In genomic region chr3:127257279-127257925, GRCm38 (mm10) we compare ENCODE assay signal across 9 mouse cellular contexts.
A peak's percentile ranks its signal among the peaks of the same experiment; 100 is the strongest.
DNase-seq lines count a peak whose midpoint lies in the region; ATAC-seq and TF ChIP-seq lines count a peak whose summit lies in the region.
"Had no signal": no experiment of that assay in that cellular context is flagged by ENCODE, and none has a peak within 500 bp of the region (broad histone marks: within the 10 kb centered on the region; RNA-seq: fewer than 3 reads in every experiment).

No protein-coding gene starts in this region.

- H3K9ac ChIP-seq in embryonic facial prominence, embryonic 13.5 days, result peak overlapping the region; percentile 72
- H3K9ac ChIP-seq in heart, embryonic 11.5 days (ENCODE audit: low read depth, low read length), result peak overlapping the region; percentile 71
- H3K9ac ChIP-seq in kidney, embryonic 14.5 days (ENCODE audit: low read depth, low read length), result 0 out of 2 replicates have a peak overlapping the region, but pooled peaks have one; percentile 32
- peak overlapping the region; percentile 58 for H3K9ac ChIP-seq in limb, embryonic 14.5 days (ENCODE audit: low read depth, low read length, severe bottlenecking)

- H3K27ac ChIP-seq in embryonic facial prominence, embryonic 13.5 days, result peak overlapping the region; percentile 90
- peak overlapping the region; percentile 47 for H3K27ac ChIP-seq in heart, embryonic 11.5 days (ENCODE audit: low read depth, low read length)
- peak overlapping the region; percentile 6; the same call in 1 of the 2 replicates for H3K27ac ChIP-seq in kidney, embryonic 14.5 days (ENCODE audit: low read depth, low read length)
- H3K27ac ChIP-seq in limb, embryonic 14.5 days (replicated peaks; ENCODE audit: low read depth, low read length), result peak overlapping the region; percentile 73

- H3K4me1 ChIP-seq in embryonic facial prominence, embryonic 13.5 days, result peaks cover 5% of the 10 kb centered on the region; the same call in 1 of the 2 replicates
- H3K4me1 ChIP-seq in heart, embryonic 11.5 days (ENCODE audit: control insufficient read depth, insufficient read depth, low read length), result 0 out of 2 replicates have a peak, but pooled peaks cover 2% of the 10 kb centered on the region
- 0 out of 2 replicates have a peak, but pooled peaks cover 3% of the 10 kb centered on the region for H3K4me1 ChIP-seq in kidney, embryonic 14.5 days (ENCODE audit: control insufficient read depth, insufficient read depth, low read length)
- H3K4me1 ChIP-seq in limb, embryonic 14.5 days (ENCODE audit: control insufficient read depth, insufficient read depth, low read length), result peaks cover 2% of the 10 kb centered on the region; the same call in 1 of the 2 replicates

- peak overlapping the region; percentile 52 for H3K4me3 ChIP-seq in embryonic facial prominence, embryonic 13.5 days
- H3K4me3 ChIP-seq in heart, embryonic 11.5 days (ENCODE audit: low read depth, low read length), result peak overlapping the region; percentile 54
- H3K4me3 ChIP-seq in kidney, embryonic 14.5 days (ENCODE audit: low read length), result peak overlapping the region; percentile 39
- peak overlapping the region; percentile 44 for H3K4me3 ChIP-seq in limb, embryonic 14.5 days (replicated peaks; ENCODE audit: low read length)
- peak overlapping the region; percentile 25 for H3K4me3 ChIP-seq in myocyte
- H3K4me3 ChIP-seq: erythroblast, embryonic 14.5 days had no signal

- no peak overlapping the region for H3ac ChIP-seq in myocyte (ENCODE audit: control insufficient read depth, insufficient read length)

- H3K4me2 ChIP-seq in embryonic facial prominence, embryonic 13.5 days, result peak overlapping the region; percentile 68
- H3K4me2 ChIP-seq in heart, embryonic 11.5 days, result peak overlapping the region; percentile 73
- peak overlapping the region; percentile 39 for H3K4me2 ChIP-seq in kidney, embryonic 14.5 days (replicated peaks; ENCODE audit: low read depth, low read length)
- peak overlapping the region; percentile 75 for H3K4me2 ChIP-seq in limb, embryonic 14.5 days (replicated peaks; ENCODE audit: low read depth, low read length, severe bottlenecking)
- H3K4me2 ChIP-seq in myocyte (ENCODE audit: low read depth), result peak overlapping the region; percentile 74

- H3K36me3 ChIP-seq in embryonic facial prominence, embryonic 13.5 days, result no peaks in the 10 kb centered on the region
- H3K36me3 ChIP-seq in heart, embryonic 11.5 days (ENCODE audit: control insufficient read depth, insufficient read depth, low read length), result no peaks in the 10 kb centered on the region
- no peaks in the 10 kb centered on the region for H3K36me3 ChIP-seq in kidney, embryonic 14.5 days (ENCODE audit: control insufficient read depth, insufficient read depth, low read length)
- no peaks in the 10 kb centered on the region for H3K36me3 ChIP-seq in limb, embryonic 14.5 days (ENCODE audit: control insufficient read depth, insufficient read depth, low read length)
- no peaks in the 10 kb centered on the region for H3K36me3 ChIP-seq in myocyte (ENCODE audit: control insufficient read depth, insufficient read depth)

- DNase-seq in adrenal gland, postnatal 36 days, result peak; percentile 33 to 44
- peak; percentile 91 for DNase-seq in limb, embryonic 14.5 days (ENCODE audit: low spot score)
- DNase-seq in urinary bladder, adult 18-20 months (ENCODE audit: low spot score in 2 of 2), result peak; percentile 29 to 62

- no peaks in the 10 kb centered on the region for H3K9me3 ChIP-seq in embryonic facial prominence, embryonic 13.5 days
- no peaks in the 10 kb centered on the region for H3K9me3 ChIP-seq in heart, embryonic 11.5 days (replicated peaks; ENCODE audit: control insufficient read depth, low read length)
- H3K9me3 ChIP-seq in kidney, embryonic 14.5 days (ENCODE audit: control insufficient read depth, low read length), result no peaks in the 10 kb centered on the region
- no peaks in the 10 kb centered on the region for H3K9me3 ChIP-seq in limb, embryonic 14.5 days (ENCODE audit: control insufficient read depth, low read length)

- TF ChIP-seq POLR2A in limb, embryonic 14.5 days (IDR thresholded peaks at IDR 0.05; ENCODE audit: borderline replicate concordance, extremely low read depth, insufficient read depth, insufficient read length), result no peak
- TF ChIP-seq POLR2A in myocyte (IDR thresholded peaks at IDR 0.05; ENCODE audit: insufficient read length, low read depth), result peak; percentile 23

- under 1% methylated on average over 13 of the region's 13 CpGs for WGBS in embryonic facial prominence, embryonic 13.5 days
- under 1% methylated on average over 13 of the region's 13 CpGs for WGBS in heart, embryonic 11.5 days (ENCODE audit: insufficient replicate concordance)
- WGBS in kidney, embryonic 14.5 days, result 1% methylated on average over 13 of the region's 13 CpGs
- WGBS in limb, embryonic 14.5 days, result 1% methylated on average over 13 of the region's 13 CpGs

- H3K27me3 ChIP-seq in embryonic facial prominence, embryonic 13.5 days, result no peaks in the 10 kb centered on the region
- no peaks in the 10 kb centered on the region for H3K27me3 ChIP-seq in heart, embryonic 11.5 days (ENCODE audit: control insufficient read depth, insufficient read depth, low read length)
- H3K27me3 ChIP-seq in kidney, embryonic 14.5 days (ENCODE audit: control insufficient read depth, insufficient read depth, low read length), result no peaks in the 10 kb centered on the region
- no peaks in the 10 kb centered on the region for H3K27me3 ChIP-seq in limb, embryonic 14.5 days (ENCODE audit: control insufficient read depth, insufficient read depth, low read length)
- no peaks in the 10 kb centered on the region for H3K27me3 ChIP-seq in myocyte (ENCODE audit: control insufficient read depth, insufficient read depth, insufficient read length)

- ATAC-seq in embryonic facial prominence, embryonic 13.5 days (ENCODE audit: insufficient number of reproducible peaks, insufficient read depth, low FRiP score, low TSS enrichment, low read depth), result peak; percentile 88
- ATAC-seq in heart, embryonic 11.5 days (replicated peaks; ENCODE audit: insufficient number of reproducible peaks, low FRiP score, low TSS enrichment), result peak; percentile 91
- ATAC-seq in kidney, embryonic 14.5 days (ENCODE audit: low FRiP score, low TSS enrichment), result peak; percentile 96
- peak; percentile 98 for ATAC-seq in limb, embryonic 14.5 days (ENCODE audit: low FRiP score, low read depth)
- no peak for ATAC-seq in inflammation-experienced regulatory T-cells, adult 6 months

- H3K79me2 ChIP-seq in myocyte (ENCODE audit: control insufficient read depth, insufficient read depth), result no peaks in the 10 kb centered on the region

TF ChIP-seq in myocyte, 11 proteins besides CTCF, POLR2A, EP300 and RAD21:
- TF ChIP-seq TCF12 (IDR thresholded peaks at IDR 0.05; ENCODE audit: insufficient read depth, poor library complexity, severe bottlenecking) (peak; percentile 91), USF1 (IDR thresholded peaks at IDR 0.05; ENCODE audit: low read depth) (no peak), TCF3 (IDR thresholded peaks at IDR 0.05; ENCODE audit: insufficient read length, low read depth) (peak; percentile 82), MAX (IDR thresholded peaks at IDR 0.05; ENCODE audit: low read depth) (no peak), SRF (IDR thresholded peaks at IDR 0.05; ENCODE audit: control insufficient read depth, insufficient read length, low read depth) (peak; percentile 30), MYOD1 (IDR thresholded peaks at IDR 0.05; ENCODE audit: control insufficient read depth in 1 of 3, insufficient read length in 2 of 3, low read depth in 2 of 3) (peak; percentile 80 to 96 (median 95)), REST (IDR thresholded peaks at IDR 0.05; ENCODE audit: insufficient read depth, insufficient read length) (no peak), CEBPB (IDR thresholded peaks at IDR 0.05; ENCODE audit: insufficient read depth, poor library complexity, severe bottlenecking) (no peak), MYOG (IDR thresholded peaks at IDR 0.05; ENCODE audit: control insufficient read depth in 1 of 3, insufficient read depth in 1 of 3, insufficient read length in 2 of 3, low read depth in 2 of 3) (peak; percentile 95 to 98 (median 97))

Comparison
In these comparisons a context has a peak if more than half of its experiments do, and no peak if none do; other contexts are left out.
1. DNase-seq: peak in every context shown above with its lines; median percentile 91 in limb, embryonic 14.5 days; 46 in urinary bladder, adult 18-20 months; 38 in adrenal gland, postnatal 36 days.
2. H3K27ac ChIP-seq: peak in every context shown above with its lines; median percentile 90 in embryonic facial prominence, embryonic 13.5 days; 73 in limb, embryonic 14.5 days; 47 in heart, embryonic 11.5 days; 6 in kidney, embryonic 14.5 days.